Mouse (Mus musculus): ENCODE measurements around the gene Tmem51. TPM values are rescaled to one million over a fixed set of nuclear protein-coding genes. Genes with fewer than 3 reads are reported as not detected.
"Not testable (repeated sequence)": the region's sequence is repeated elsewhere in the genome, so short reads cannot be mapped to it uniquely, and the experiment has no call there.

The Tmem51 gene
- polyA plus RNA-seq, 1 experiment from 2014 or later, result 4.0 TPM

DNA sequence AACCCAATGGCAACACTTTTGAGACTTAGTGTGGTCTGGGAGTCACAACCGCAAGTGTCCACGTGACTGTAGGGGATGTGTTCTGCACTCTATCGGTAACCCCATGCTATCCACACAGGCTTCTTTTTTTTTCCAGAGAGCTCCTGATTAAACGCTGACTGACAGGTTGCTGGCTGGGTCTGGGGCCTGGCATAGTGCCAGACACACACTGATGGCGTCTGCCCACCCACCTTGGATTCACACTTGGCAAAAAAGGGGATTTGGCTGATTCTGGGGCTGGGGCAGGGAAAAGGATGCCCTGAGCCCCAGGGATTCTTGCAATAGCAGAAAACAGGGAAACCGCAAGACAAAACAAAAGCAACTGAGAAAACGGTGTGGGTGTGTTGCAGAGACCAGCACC is 88.0 kb downstream of the Tmem51 start:
- H3K9me3 ChIP-seq (ENCODE audit: control insufficient read depth, low read length), result no peaks in the 10 kb centered on the region
- no peak overlapping the region for H3K4me2 ChIP-seq (ENCODE audit: low read depth, low read length)
- no peaks in the 10 kb centered on the region for H3K4me1 ChIP-seq (ENCODE audit: control insufficient read depth, insufficient read depth, low read length)
- no peak for ATAC-seq (ENCODE audit: low read depth)
- no peaks in the 10 kb centered on the region for H3K27me3 ChIP-seq (ENCODE audit: control insufficient read depth, insufficient read depth, low read length)
- no peak overlapping the region for H3K27ac ChIP-seq (ENCODE audit: low read depth, low read length)
- no peak overlapping the region for H3K9ac ChIP-seq (replicated peaks; ENCODE audit: low read depth, low read length)
- H3K4me3 ChIP-seq (ENCODE audit: low read depth, low read length), result no peak overlapping the region
- H3K36me3 ChIP-seq (ENCODE audit: control insufficient read depth, insufficient read depth, low read length), result no peaks in the 10 kb centered on the region
- 64% methylated on average over 7 of the region's 7 CpGs for WGBS

GRCm38 (mm10) chr4:141994062-141994471 is 90.0 kb downstream of the Tmem51 start:
- not testable (repeated sequence) for ATAC-seq (ENCODE audit: low read depth); H3K4me1 ChIP-seq (ENCODE audit: control insufficient read depth, insufficient read depth, low read length); H3K4me2 ChIP-seq (ENCODE audit: low read depth, low read length); H3K36me3 ChIP-seq (ENCODE audit: control insufficient read depth, insufficient read depth, low read length); H3K27me3 ChIP-seq (ENCODE audit: control insufficient read depth, insufficient read depth, low read length); H3K9me3 ChIP-seq (ENCODE audit: control insufficient read depth, low read length); H3K4me3 ChIP-seq (ENCODE audit: low read depth, low read length); H3K9ac ChIP-seq (replicated peaks; ENCODE audit: low read depth, low read length); H3K27ac ChIP-seq (ENCODE audit: low read depth, low read length)
- WGBS, result 54% methylated on average over 2 of the region's 2 CpGs

DNA sequence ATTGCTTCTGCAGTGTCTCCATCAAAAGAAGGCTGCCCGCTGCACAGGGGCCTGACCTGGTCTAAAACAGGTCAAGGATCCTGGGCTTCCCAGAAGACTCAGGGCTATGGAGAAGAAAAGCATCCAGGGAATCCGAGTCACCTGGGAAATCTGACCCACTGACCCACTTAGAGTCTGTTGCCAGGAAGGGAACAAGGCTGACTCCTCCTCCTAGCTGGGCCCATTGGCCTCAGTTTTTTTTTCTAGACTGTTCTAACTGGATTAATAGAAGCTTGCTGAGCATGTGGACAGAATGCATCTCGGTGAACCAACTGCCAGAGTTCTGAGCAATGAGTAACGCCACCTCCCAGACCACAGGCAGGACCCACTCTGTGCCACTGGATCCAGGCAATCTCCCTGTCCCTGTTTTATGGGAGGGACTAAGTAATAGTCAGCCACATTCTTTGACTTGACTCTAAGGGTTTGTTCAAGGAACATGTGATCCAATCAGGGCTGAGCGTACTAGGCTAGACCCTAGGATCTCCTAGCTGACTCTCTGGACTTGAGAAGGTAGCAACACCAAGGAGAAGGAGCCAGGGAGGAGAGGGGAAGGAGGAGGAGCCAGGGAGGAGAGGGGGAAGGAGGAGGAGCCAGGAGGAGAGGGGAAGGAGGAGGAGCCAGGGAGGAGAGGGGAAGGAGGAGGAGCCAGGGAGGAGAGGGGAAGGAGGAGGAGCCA is 90.6 kb downstream of the Tmem51 start:
- no peak overlapping the region for H3K27ac ChIP-seq (ENCODE audit: low read depth, low read length)
- WGBS, result 79% methylated on average over 5 of the region's 5 CpGs
- H3K9ac ChIP-seq (replicated peaks; ENCODE audit: low read depth, low read length), result no peak overlapping the region
- no peak overlapping the region for H3K4me2 ChIP-seq (ENCODE audit: low read depth, low read length)
- no peak for ATAC-seq (ENCODE audit: low read depth)
- H3K36me3 ChIP-seq (ENCODE audit: control insufficient read depth, insufficient read depth, low read length), result no peaks in the 10 kb centered on the region
- no peak overlapping the region for H3K4me3 ChIP-seq (ENCODE audit: low read depth, low read length)
- no peaks in the 10 kb centered on the region for H3K9me3 ChIP-seq (ENCODE audit: control insufficient read depth, low read length)
- no peaks in the 10 kb centered on the region for H3K27me3 ChIP-seq (ENCODE audit: control insufficient read depth, insufficient read depth, low read length)
- H3K4me1 ChIP-seq (ENCODE audit: control insufficient read depth, insufficient read depth, low read length), result no peaks in the 10 kb centered on the region

GRCm38 (mm10) chr4:141992530-141993204 is 91.4 kb downstream of the Tmem51 start:
- Histone ChIP-seq H3K36me3 (ENCODE audit: control insufficient read depth, insufficient read depth, low read length) (no peaks in the 10 kb centered on the region), H3K27me3 (ENCODE audit: control insufficient read depth, insufficient read depth, low read length) (no peaks in the 10 kb centered on the region), H3K4me3 (ENCODE audit: low read depth, low read length) (no peak overlapping the region), H3K9ac (replicated peaks; ENCODE audit: low read depth, low read length) (no peak overlapping the region), H3K9me3 (ENCODE audit: control insufficient read depth, low read length) (no peaks in the 10 kb centered on the region), H3K4me1 (ENCODE audit: control insufficient read depth, insufficient read depth, low read length) (no peaks in the 10 kb centered on the region), H3K27ac (ENCODE audit: low read depth, low read length) (no peak overlapping the region), H3K4me2 (ENCODE audit: low read depth, low read length) (no peak overlapping the region)
- no peak for ATAC-seq (ENCODE audit: low read depth)
- 86% methylated on average over 14 of the region's 14 CpGs for WGBS

GRCm38 (mm10) chr4:141988178-141988577 is 95.9 kb downstream of the Tmem51 start:
- no peak for ATAC-seq (ENCODE audit: low read depth)
- WGBS, result 93% methylated on average over 1 of the region's 1 CpGs
- H3K4me2 ChIP-seq (ENCODE audit: low read depth, low read length), result no peak overlapping the region

GRCm38 (mm10) chr4:141983689-141984088 is 100.4 kb downstream of the Tmem51 start:
- Histone ChIP-seq H3K36me3 (ENCODE audit: control insufficient read depth, insufficient read depth, low read length) (no peaks in the 10 kb centered on the region), H3K4me3 (ENCODE audit: low read depth, low read length) (no peak overlapping the region), H3K4me1 (ENCODE audit: control insufficient read depth, insufficient read depth, low read length) (no peaks in the 10 kb centered on the region), H3K27ac (ENCODE audit: low read depth, low read length) (no peak overlapping the region), H3K9ac (replicated peaks; ENCODE audit: low read depth, low read length) (no peak overlapping the region), H3K27me3 (ENCODE audit: control insufficient read depth, insufficient read depth, low read length) (no peaks in the 10 kb centered on the region), H3K9me3 (ENCODE audit: control insufficient read depth, low read length) (no peaks in the 10 kb centered on the region), H3K4me2 (ENCODE audit: low read depth, low read length) (no peak overlapping the region)
- WGBS, result 50% methylated on average over 3 of the region's 3 CpGs
- ATAC-seq (ENCODE audit: low read depth), result no peak

More at GRCm38 (mm10) chr4:141988178-141988577, 95.9 kb downstream of the Tmem51 start:
- no peaks in the 10 kb centered on the region for H3K4me1 ChIP-seq (ENCODE audit: control insufficient read depth, insufficient read depth, low read length)
- no peak overlapping the region for H3K27ac ChIP-seq (ENCODE audit: low read depth, low read length)
- no peaks in the 10 kb centered on the region for H3K36me3 ChIP-seq (ENCODE audit: control insufficient read depth, insufficient read depth, low read length)
- H3K4me3 ChIP-seq (ENCODE audit: low read depth, low read length), result no peak overlapping the region
- H3K27me3 ChIP-seq (ENCODE audit: control insufficient read depth, insufficient read depth, low read length), result no peaks in the 10 kb centered on the region
- no peaks in the 10 kb centered on the region for H3K9me3 ChIP-seq (ENCODE audit: control insufficient read depth, low read length)
- no peak overlapping the region for H3K9ac ChIP-seq (replicated peaks; ENCODE audit: low read depth, low read length)

DNA sequence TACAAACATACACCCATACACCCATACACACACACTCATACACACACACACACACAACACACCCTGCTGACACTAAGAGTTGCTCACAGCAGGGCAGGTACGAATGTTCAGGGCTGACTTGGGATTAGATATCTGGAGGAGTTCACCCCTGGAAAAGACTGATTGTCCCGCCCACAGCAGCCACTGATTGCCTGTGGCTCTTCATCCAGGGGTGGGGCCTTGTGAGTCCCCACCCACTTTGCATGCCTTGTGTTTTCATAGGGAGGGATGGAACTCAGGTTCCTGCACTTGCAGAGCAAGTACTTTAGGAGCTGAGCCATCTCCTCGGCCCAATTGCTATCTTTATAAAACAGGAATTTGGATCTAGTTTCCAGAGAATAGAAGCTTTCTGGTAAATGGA is 102.6 kb downstream of the Tmem51 start:
- Histone ChIP-seq H3K9me3 (ENCODE audit: control insufficient read depth, low read length) (no peaks in the 10 kb centered on the region), H3K4me2 (ENCODE audit: low read depth, low read length) (no peak overlapping the region), H3K27me3 (ENCODE audit: control insufficient read depth, insufficient read depth, low read length) (no peaks in the 10 kb centered on the region), H3K36me3 (ENCODE audit: control insufficient read depth, insufficient read depth, low read length) (no peaks in the 10 kb centered on the region), H3K4me1 (ENCODE audit: control insufficient read depth, insufficient read depth, low read length) (no peaks in the 10 kb centered on the region), H3K27ac (ENCODE audit: low read depth, low read length) (no peak overlapping the region), H3K4me3 (ENCODE audit: low read depth, low read length) (no peak overlapping the region), H3K9ac (replicated peaks; ENCODE audit: low read depth, low read length) (no peak overlapping the region)
- no peak for ATAC-seq (ENCODE audit: low read depth)
- 81% methylated on average over 3 of the region's 3 CpGs for WGBS

Other genes starting within 250 kb of the Tmem51 start
- not detected in 2 replicates for gene Ctrc, start 237.9 kb downstream of the Tmem51 start, polyA plus RNA-seq (2014; fragmentation: Nextera tagmentation; extraction: Ambion mirVana)
- 33.2 and 36.3 TPM in 2 replicates for gene Efhd2, start 209.4 kb downstream of the Tmem51 start, polyA plus RNA-seq (2014; fragmentation: Nextera tagmentation; extraction: Ambion mirVana)
- gene Fhad1, start 69.2 kb downstream of the Tmem51 start, polyA plus RNA-seq (2014; fragmentation: Nextera tagmentation; extraction: Ambion mirVana), result 4.7 and 5.2 TPM in 2 replicates
- 17.9 and 20.5 TPM in 2 replicates for gene Kazn, start 155.1 kb upstream of the Tmem51 start, polyA plus RNA-seq (2014; fragmentation: Nextera tagmentation; extraction: Ambion mirVana)

Measured in neural tube, embryonic 14.5 days (tissue).